Mouse (Mus musculus) testis, adult 2 months (tissue): ENCODE measurements at regions not wholly inside any gene's neighbourhood (a gene's known extent, or its start where the extent isn't known, plus 50 kb on each side); places are given as distances from the start of the nearest gene placed in this dataset.

Experiments
- CTCF ChIP-seq: fragments of 200-500 bp; IDR thresholded peaks from 2 replicates; pipeline ENCODE4 v1.5.1; 2012; ENCODE audit warnings: low read depth, mild to moderate bottlenecking, inconsistent platforms, low read length, moderate library complexity; ENCODE audit not compliant: control insufficient read depth, insufficient read depth, insufficient replicate concordance
- POLR2A ChIP-seq: fragments of 200-500 bp; IDR thresholded peaks from 2 replicates; pipeline ENCODE4 v1.6.1; 2012; ENCODE audit warnings: low read depth, mild to moderate bottlenecking, inconsistent platforms, low read length, moderate library complexity; ENCODE audit not compliant: control insufficient read depth

DNA sequence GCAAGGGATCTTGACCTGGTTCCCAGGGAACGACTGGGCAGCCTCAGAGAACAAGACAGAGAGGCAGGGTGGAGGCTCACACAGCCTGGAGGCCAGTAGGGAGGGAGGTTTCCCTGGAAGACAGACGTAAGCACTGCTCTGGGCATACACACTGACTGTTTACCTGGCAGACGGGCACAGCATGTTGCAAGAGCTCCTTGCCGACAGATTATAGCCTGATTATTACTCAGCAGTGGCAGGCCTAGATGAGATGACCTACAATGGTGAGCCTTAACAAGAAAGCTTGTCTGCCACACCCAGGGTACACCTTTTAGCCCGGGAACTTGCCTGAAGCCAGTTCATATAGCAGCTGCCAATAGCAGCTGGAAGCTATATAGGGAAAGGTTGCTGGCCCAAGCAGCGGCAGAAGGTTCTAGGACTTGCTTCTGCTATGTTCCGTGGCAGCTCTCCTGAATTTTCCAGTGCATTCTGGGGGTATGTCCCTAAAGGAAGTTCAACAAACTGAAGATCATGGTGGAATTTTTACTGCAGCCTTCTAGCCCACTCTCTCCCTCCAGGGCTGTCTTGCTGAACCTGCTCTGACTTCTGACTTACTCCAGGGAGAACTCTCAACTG lies 990.8 kb upstream of the A1bg start:
- no peak for TF ChIP-seq POLR2A
- TF ChIP-seq CTCF = no peak
